Mouse (Mus musculus): Measurements from ENCODE around the gene Hoxc5.

DNA sequence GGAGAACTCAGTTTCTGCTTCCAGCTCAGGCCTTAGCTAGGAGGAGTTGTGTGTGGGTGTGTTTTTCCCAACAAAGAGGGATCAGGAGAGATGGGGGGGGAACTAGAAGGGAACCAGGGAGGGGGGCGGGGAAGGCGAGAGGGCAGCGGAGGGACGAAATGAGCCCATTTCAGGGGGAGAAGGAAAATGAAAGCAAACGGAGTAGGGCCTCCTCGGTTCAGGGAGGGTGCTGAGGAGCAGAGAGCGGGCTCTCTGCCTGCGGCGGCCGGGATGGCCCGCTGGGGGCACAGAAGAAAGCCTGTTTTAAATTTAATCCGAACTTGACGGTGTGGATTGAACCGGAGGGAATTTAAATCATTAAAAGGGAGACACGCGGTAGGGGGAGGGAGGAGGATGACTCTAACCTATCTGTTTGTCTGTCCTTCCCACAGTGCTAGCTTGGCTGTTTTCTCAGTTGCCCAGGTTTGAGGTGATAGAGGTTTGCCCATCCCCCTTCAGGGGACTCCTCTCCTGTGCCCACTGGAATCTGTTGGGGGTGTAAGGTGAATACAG is 10.3 kb downstream of the Hoxc5 start:
- TF ChIP-seq POLR2A (IDR thresholded peaks at IDR 0.05; ENCODE audit: low read depth, low read length) (no peak), CTCF (IDR thresholded peaks at IDR 0.05; ENCODE audit: borderline replicate concordance, insufficient read depth, low read length) (no peak)
